Mouse (Mus musculus) gastrocnemius, adult 8-10 months (tissue): ENCODE data around the gene Nudt16. TPM values are rescaled to one million over a fixed set of nuclear protein-coding genes. Genes with fewer than 3 reads are reported as not detected.
"Not testable (repeated sequence)": the region's sequence is repeated elsewhere in the genome, so short reads cannot be mapped to it uniquely, and the experiment has no call there.

ENCODE experiments used
- DNase-seq, 2 experiments: peaks; one replicate each; pipeline ENCODE4 v3.0.0; 2022; ENCODE audit warnings: low spot score in 2 of 2
- total RNA-seq, 4 experiments: library from RNA; stranded (reverse); gene quantifications; 2 replicates each; pipeline ENCODE4 v1.2.4; 2022

The Nudt16 gene
- total RNA-seq = 1 to 10 TPM; 6.3 to 8.0 (median 7.6) TPM

- peak; percentile 85 to 89 for DNase-seq
Measured at GRCm38 (mm10) chr9:105131253-105132001, at the start of gene Nudt16. Nudt16 (minus strand) TSS chr9:105131824.

DNA sequence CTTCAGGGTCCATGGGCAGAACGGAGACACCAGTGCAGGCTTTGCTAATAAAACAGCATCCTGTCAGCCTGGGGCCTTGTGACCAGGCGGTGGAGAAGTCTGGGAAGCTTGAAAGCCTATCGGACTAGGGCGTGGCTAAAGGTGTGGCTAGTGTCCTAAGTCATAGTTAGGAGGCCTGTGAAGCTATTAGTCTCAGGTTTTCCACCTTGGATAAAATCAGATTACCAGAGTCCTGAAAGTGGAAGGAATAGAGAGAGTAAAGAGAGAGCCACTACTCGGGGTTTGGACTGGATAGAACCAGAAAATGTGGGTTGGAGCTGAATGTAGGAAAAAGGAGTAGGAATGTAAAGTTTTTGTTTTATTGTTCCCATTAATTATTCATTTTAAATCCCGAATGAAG is 13.4 kb upstream of the Nudt16 start, which contains the start of gene 1700080E11Rik:
TSS of gene 1700080E11Rik (minus strand) at position 101 of the 400 bp plus-strand sequence.
- no peak for DNase-seq

DNA sequence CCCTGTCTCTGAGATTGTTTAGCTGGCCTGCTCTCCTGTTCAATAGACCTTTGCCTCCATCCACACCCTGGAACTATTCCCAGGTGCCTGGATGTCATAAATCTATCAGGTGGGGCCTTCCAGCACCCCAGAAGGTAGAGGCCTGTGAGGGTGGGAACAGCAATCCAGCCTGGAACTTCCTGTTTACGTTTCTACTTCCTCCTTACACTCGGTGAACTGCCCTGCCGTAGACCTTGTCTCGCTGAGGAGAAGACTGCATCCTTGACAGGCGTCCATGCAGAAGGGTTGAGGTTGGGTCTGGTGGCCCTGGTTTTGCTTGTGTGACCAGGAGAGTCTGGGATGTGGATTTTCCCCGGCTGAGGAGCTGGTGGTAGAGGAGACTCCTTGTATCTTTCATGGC is 7.6 kb upstream of the Nudt16 start:
- no peak for DNase-seq

GRCm38 (mm10) chr9:105136404-105136803 is 4.8 kb upstream of the Nudt16 start:
- no peak for DNase-seq

- no peak for DNase-seq
Measured at GRCm38 (mm10) chr9:105134536-105134935, 2.9 kb upstream of the Nudt16 start.

DNA sequence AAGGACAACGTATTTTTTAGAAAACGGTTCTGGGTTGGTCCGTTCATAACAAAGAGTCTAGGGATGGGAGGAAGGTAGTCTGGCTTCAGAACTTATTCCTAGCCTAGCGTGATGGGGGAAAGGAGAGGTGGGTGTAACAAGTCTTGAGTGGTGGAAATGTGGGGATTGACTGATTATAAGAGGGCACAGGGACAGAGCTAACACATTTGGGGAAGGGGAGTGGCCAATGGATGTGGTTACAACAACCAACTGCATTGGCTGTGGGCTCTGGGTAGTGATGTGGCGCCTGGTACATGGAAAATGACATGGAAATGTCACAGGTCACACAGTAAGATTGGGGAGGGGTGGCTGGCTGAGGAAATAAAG is 361 bp upstream of the Nudt16 start:
- DNase-seq = no peak

GRCm38 (mm10) chr9:105130331-105130730 is 1.3 kb downstream of the Nudt16 start:
- no peak for DNase-seq

DNA sequence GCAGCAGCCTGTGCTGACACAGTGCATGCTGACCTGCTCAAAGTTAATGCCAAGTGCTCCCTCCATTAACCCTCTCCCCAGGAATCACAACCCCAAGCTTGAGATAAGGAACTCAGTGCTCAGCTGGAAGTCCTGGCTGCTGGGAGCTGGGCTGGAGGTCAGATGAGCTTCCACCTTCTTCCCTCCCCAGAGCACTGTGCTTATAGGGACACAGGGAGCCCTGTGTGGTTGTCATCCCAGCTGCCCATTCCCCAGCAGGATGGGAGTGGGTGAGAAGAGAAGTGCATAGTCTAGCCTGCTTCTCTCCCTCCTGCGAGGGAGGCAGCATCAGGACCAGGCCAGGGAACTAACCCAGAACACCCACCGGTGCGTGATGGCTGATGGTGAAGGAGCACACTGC is 6.4 kb downstream of the Nudt16 start:
- DNase-seq = not testable (repeated sequence)

GRCm38 (mm10) chr9:105103893-105104292 is 27.7 kb downstream of the Nudt16 start:
- no peak for DNase-seq

GRCm38 (mm10) chr9:105101911-105102310 is 29.7 kb downstream of the Nudt16 start:
- DNase-seq = no peak

DNA sequence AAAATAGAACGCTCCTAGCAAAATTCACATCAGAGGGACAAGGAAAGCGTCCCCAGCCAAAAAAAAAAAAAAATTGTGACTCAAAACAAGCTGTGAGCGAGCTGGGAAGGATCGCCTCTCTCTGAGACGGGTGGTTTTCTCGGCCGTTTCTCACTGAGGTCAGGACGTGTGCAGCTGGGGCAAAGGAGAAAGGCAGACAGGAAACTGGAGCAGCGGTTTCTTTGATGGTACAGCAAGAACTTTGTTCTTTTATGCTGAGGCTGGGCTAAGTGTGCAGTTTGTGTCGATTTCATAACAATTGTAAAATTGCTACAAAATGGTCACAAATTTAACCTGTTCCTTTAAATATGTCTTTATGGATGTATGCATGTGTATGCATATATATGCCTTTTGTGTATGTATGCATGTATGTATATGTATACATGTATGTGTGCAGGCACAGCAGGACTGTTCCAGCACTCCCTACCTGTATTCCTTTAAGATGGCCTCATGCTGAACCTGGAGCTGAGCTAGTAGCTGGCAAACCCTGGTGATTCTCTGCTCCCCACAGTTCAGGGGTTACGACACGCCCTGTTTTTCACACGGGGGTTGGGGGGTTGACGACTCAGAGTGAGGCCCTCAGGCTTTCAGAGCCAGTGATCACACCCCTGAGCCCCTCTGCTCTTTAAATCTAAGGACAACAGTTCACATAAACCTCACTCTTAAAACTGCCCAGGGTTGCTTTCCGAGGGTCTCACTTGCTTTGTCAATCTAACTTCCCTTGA is 30.6 kb downstream of the Nudt16 start:
- DNase-seq = no peak

GRCm38 (mm10) chr9:105080246-105080645 is 51.4 kb downstream of the Nudt16 start:
- DNase-seq = no peak

Other genes with a start within 250 kb of the Nudt16 start
- 10 to 100 TPM; 65.9 to 76.9 (median 73.6) TPM for gene Mrpl3, start 78.6 kb downstream of the Nudt16 start, total RNA-seq
- gene 1700080E11Rik, start 13.3 kb upstream of the Nudt16 start, total RNA-seq = not detected